In genomic region chr6:54758112-54758511, GRCm38 (mm10) we compare ENCODE assay signal across 8 mouse cellular contexts. TPM values are rescaled to one million over a fixed set of nuclear protein-coding genes. Genes with fewer than 3 reads are reported as not detected.
DNase-seq lines count a peak whose midpoint lies in the region; ATAC-seq lines count a peak whose summit lies in the region.

No protein-coding gene starts in this region.

- no peak overlapping the region for H3K4me3 ChIP-seq in hindbrain, embryonic 15.5 days

- DNase-seq in kidney, postnatal 10 days, result peak; percentile 14
- DNase-seq in kidney, postnatal 14 days, result no peak
- peak; percentile 24 for DNase-seq in embryo, embryonic 11 days
- peak; percentile 59 for DNase-seq in lung, postnatal 36 days
- DNase-seq in urinary bladder, adult 2 months (ENCODE audit: low spot score), result no peak
- no peak for DNase-seq in kidney, postnatal 4 days
- DNase-seq in thymus, postnatal 4 days, result no peak

- no peaks in the 10 kb centered on the region for H3K36me3 ChIP-seq in hindbrain, embryonic 15.5 days

- H3K27me3 ChIP-seq in hindbrain, embryonic 15.5 days, result no peaks in the 10 kb centered on the region; the same call in 1 of the 2 replicates

- 5% methylated on average over 2 of the region's 2 CpGs for WGBS in hindbrain, embryonic 15.5 days

- no peak overlapping the region for H3K9ac ChIP-seq in hindbrain, embryonic 15.5 days

- H3K4me1 ChIP-seq in hindbrain, embryonic 15.5 days (replicated peaks), result peaks cover 34% of the 10 kb centered on the region

- peak; percentile 55 for ATAC-seq in hindbrain, embryonic 15.5 days (ENCODE audit: low FRiP score, low read depth)

- H3K27ac ChIP-seq in hindbrain, embryonic 15.5 days (replicated peaks), result no peak overlapping the region

- H3K9me3 ChIP-seq in hindbrain, embryonic 15.5 days, result no peaks in the 10 kb centered on the region

- H3K4me2 ChIP-seq in hindbrain, embryonic 15.5 days, result peak overlapping the region; percentile 9; the same call in 1 of the 2 replicates

RNA-seq across cellular contexts. Expression of gene Znrf2, which starts 58.6 kb away (rescaled TPM):
- polyA plus RNA-seq in hindbrain, embryonic 15.5 days (2015; fragmentation: Nextera tagmentation; extraction: Ambion mirVana), result 4.7 and 5.5 TPM in 2 replicates
- polyA plus RNA-seq in urinary bladder, adult 2 months (2012; rRNA removed), result 10.4 and 12.0 TPM in 2 replicates

Comparison
In these comparisons a context has a peak if more than half of its experiments do, and no peak if none do; other contexts are left out.
1. DNase-seq: peak in kidney, postnatal 10 days (single experiment), embryo, embryonic 11 days (single experiment) and lung, postnatal 36 days (single experiment); none in kidney, postnatal 14 days (single experiment), urinary bladder, adult 2 months (single experiment), kidney, postnatal 4 days (0 of 2) and thymus, postnatal 4 days (single experiment).